Mouse (Mus musculus): ENCODE data around the gene Gcnt3. TPM values are rescaled to one million over a fixed set of nuclear protein-coding genes. Genes with fewer than 3 reads are reported as not detected.

The Gcnt3 gene
- polyA plus RNA-seq, 2 experiments = not detected

GRCm38 (mm10) chr9:70021610-70022009 lies 16.3 kb downstream of the Gcnt3 start:
- no peak for DNase-seq (ENCODE audit: low read depth in 3 of 3, low spot score in 3 of 3)
- Histone ChIP-seq H3K4me2 (ENCODE audit: low read depth) (no peak overlapping the region), H3K9me3 (ENCODE audit: control insufficient read depth, low read length) (no peaks in the 10 kb centered on the region), H3K4me1 (replicated peaks; ENCODE audit: control insufficient read depth in 2 of 2, insufficient read depth in 2 of 2, low read length in 1 of 2) (peaks cover 4 to 20% of the 10 kb centered on the region in 2 experiments; a peak in 3 of 4 replicates), H3K4me3 (ENCODE audit: insufficient read depth in 1 of 2, low read depth in 2 of 2, low read length in 2 of 2) (no peak overlapping the region), H3K36me3 (replicated peaks; ENCODE audit: control insufficient read depth, insufficient read depth, low read depth) (peaks cover 37% of the 10 kb centered on the region), H3K27ac (no peak overlapping the region), H3K9ac (replicated peaks) (no peak overlapping the region), H3K27me3 (ENCODE audit: control insufficient read depth, insufficient read depth, low read length) (no peaks in the 10 kb centered on the region)
- TF ChIP-seq EP300 (IDR thresholded peaks at IDR 0.05; ENCODE audit: low read depth) (no peak), CTCF (IDR thresholded peaks at IDR 0.05; ENCODE audit: low read depth) (no peak)
- WGBS (ENCODE audit: insufficient replicate concordance) = 14% methylated on average over 1 of the region's 1 CpGs
- peak; percentile 66; the same call in 1 of the 2 replicates for ATAC-seq (ENCODE audit: insufficient read depth)

- TF ChIP-seq EP300 (IDR thresholded peaks at IDR 0.05; ENCODE audit: low read depth) (no peak), CTCF (IDR thresholded peaks at IDR 0.05; ENCODE audit: low read depth) (peak; percentile 49; the same call in 1 of the 2 replicates)
- DNase-seq (ENCODE audit: low read depth in 3 of 3, low spot score in 3 of 3) = no peak
- H3K4me3 ChIP-seq (ENCODE audit: insufficient read depth in 1 of 2, low read depth in 2 of 2, low read length in 2 of 2) = no peak overlapping the region
- ATAC-seq (ENCODE audit: insufficient read depth) = no peak
- no peaks in the 10 kb centered on the region for H3K9me3 ChIP-seq (ENCODE audit: control insufficient read depth, low read length)
- no peaks in the 10 kb centered on the region for H3K27me3 ChIP-seq (ENCODE audit: control insufficient read depth, insufficient read depth, low read length)
- H3K4me2 ChIP-seq (ENCODE audit: low read depth) = no peak overlapping the region
- no peak overlapping the region for H3K9ac ChIP-seq (replicated peaks)
- H3K36me3 ChIP-seq (replicated peaks; ENCODE audit: control insufficient read depth, insufficient read depth, low read depth) = peaks cover 45% of the 10 kb centered on the region
- no peak overlapping the region for H3K27ac ChIP-seq
- peaks cover 14 to 25% of the 10 kb centered on the region in 2 experiments for H3K4me1 ChIP-seq (replicated peaks; ENCODE audit: control insufficient read depth in 2 of 2, insufficient read depth in 2 of 2, low read length in 1 of 2)
Observed at GRCm38 (mm10) chr9:70018879-70019278, 19.0 kb downstream of the Gcnt3 start.

- H3K4me1 ChIP-seq (replicated peaks; ENCODE audit: control insufficient read depth in 2 of 2, insufficient read depth in 2 of 2, low read length in 1 of 2) = peaks cover 20 to 22% of the 10 kb centered on the region in 2 experiments
- ATAC-seq (ENCODE audit: insufficient read depth) = no peak
- no peak overlapping the region for H3K9ac ChIP-seq (replicated peaks)
- no peak overlapping the region for H3K4me2 ChIP-seq (ENCODE audit: low read depth)
- H3K4me3 ChIP-seq (ENCODE audit: insufficient read depth in 1 of 2, low read depth in 2 of 2, low read length in 2 of 2) = no peak overlapping the region
- no peak overlapping the region for H3K27ac ChIP-seq
- peaks cover 28% of the 10 kb centered on the region for H3K36me3 ChIP-seq (replicated peaks; ENCODE audit: control insufficient read depth, insufficient read depth, low read depth)
- no peaks in the 10 kb centered on the region for H3K9me3 ChIP-seq (ENCODE audit: control insufficient read depth, low read length)
- no peak for TF ChIP-seq EP300 (IDR thresholded peaks at IDR 0.05; ENCODE audit: low read depth)
- TF ChIP-seq CTCF (IDR thresholded peaks at IDR 0.05; ENCODE audit: low read depth) = no peak
- DNase-seq (ENCODE audit: low read depth in 3 of 3, low spot score in 3 of 3) = no peak
- 73% methylated on average over 2 of the region's 2 CpGs for WGBS (ENCODE audit: insufficient replicate concordance)
- H3K27me3 ChIP-seq (ENCODE audit: control insufficient read depth, insufficient read depth, low read length) = no peaks in the 10 kb centered on the region
Observed at GRCm38 (mm10) chr9:70015632-70016031, 22.3 kb downstream of the Gcnt3 start.

DNA sequence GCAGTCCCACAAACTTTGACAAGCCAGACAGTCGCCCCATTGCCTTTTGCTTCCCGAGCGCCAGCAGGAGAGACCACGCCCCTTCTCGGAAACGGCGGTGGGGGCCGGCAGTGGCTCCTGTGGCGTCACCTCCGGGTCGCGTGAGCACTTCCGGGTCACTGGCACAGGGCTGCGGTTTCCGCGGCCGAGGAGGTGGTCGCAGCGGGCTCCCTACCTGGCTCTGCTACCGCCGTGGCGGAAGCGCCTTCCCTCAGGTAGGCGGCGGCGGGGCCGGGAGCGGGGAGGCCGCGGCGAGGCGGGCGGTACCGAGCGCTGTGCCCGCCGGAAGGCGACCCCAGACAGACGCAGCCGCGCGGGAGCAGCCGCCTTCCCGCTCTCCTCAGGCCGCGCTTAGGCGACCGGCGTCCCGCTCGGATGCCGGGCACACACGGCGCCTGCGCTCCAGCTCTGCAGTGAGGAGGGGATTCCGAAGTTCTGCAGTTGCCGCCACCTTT lies 25.4 kb downstream of the Gcnt3 start, which contains the start of gene Gtf2a2:
TSS of gene Gtf2a2 (plus strand) at position 143 of the 494 bp plus-strand sequence.
- Histone ChIP-seq H3K27me3 (ENCODE audit: control insufficient read depth, insufficient read depth, low read length) (no peaks in the 10 kb centered on the region), H3K36me3 (replicated peaks; ENCODE audit: control insufficient read depth, insufficient read depth, low read depth) (peaks cover 27% of the 10 kb centered on the region), H3K9me3 (ENCODE audit: control insufficient read depth, low read length) (no peaks in the 10 kb centered on the region), H3K27ac (peak within 1 kb of the TSS; percentile 69), H3K4me1 (replicated peaks; ENCODE audit: control insufficient read depth in 2 of 2, insufficient read depth in 2 of 2, low read length in 1 of 2) (peaks cover 20 to 31% of the 10 kb centered on the region in 2 experiments), H3K4me2 (ENCODE audit: low read depth) (peak within 1 kb of the TSS; percentile 90), H3K9ac (replicated peaks) (peak within 1 kb of the TSS; percentile 96), H3K4me3 (ENCODE audit: insufficient read depth in 1 of 2, low read depth in 2 of 2, low read length in 2 of 2) (peak within 1 kb of the TSS; percentile 96 to 98)
- ATAC-seq (ENCODE audit: insufficient read depth) (peak; percentile 94), DNase-seq (ENCODE audit: low read depth in 3 of 3, low spot score in 3 of 3) (peak; percentile 81 to 86 (median 82))
- TF ChIP-seq EP300 (IDR thresholded peaks at IDR 0.05; ENCODE audit: low read depth) (no peak), CTCF (IDR thresholded peaks at IDR 0.05; ENCODE audit: low read depth) (no peak)
- WGBS (ENCODE audit: insufficient replicate concordance) = under 1% methylated on average over 57 of the region's 57 CpGs

DNA sequence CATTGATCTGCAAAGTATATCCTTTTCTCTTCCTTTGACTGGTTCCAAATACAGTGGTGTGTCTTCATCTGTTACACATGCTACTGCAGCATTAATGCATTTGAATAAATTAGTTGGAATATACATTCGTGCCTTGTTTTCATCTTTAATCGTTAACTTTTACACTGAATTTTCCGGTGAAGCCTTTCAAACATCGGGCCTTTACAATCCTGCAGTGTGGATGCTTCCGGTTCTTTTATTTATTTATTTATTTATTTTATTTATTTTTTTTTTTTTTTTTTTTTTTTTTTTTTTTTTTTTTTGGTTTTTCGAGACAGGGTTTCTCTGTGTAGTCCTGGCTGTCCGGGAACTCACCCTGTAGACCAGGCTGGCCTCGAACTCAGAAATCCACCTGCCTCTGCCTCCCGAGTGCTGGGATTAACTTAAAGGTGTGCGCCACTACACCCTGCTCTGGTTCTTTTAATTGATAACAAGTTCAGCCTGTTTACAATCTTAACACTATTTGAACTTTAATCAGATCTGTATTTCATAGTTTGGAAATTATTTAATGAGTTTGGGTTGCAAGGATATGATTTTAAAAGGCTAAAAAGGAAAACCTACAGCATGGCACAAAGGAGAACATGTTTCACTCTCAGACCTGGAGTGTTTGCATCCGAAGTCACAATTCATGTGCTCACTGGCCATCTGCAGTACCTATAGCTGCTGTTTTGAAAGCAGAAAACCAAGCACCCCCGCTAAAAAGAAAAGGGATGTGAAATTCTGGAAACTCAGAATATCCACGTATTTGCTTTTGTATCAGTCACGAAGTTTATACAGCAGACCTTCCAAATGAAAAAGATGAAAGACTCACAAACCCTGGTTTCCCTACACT lies 26.1 kb downstream of the Gcnt3 start:
- TF ChIP-seq CTCF (IDR thresholded peaks at IDR 0.05; ENCODE audit: low read depth) (no peak), EP300 (IDR thresholded peaks at IDR 0.05; ENCODE audit: low read depth) (no peak)
- 47% methylated on average over 14 of the region's 14 CpGs for WGBS (ENCODE audit: insufficient replicate concordance)
- H3K4me1 ChIP-seq (replicated peaks; ENCODE audit: control insufficient read depth in 2 of 2, insufficient read depth in 2 of 2, low read length in 1 of 2) = peaks cover 20 to 31% of the 10 kb centered on the region in 2 experiments
- DNase-seq (ENCODE audit: low read depth in 3 of 3, low spot score in 3 of 3) (no peak), ATAC-seq (ENCODE audit: insufficient read depth) (peak; percentile 43)
- no peaks in the 10 kb centered on the region for H3K9me3 ChIP-seq (ENCODE audit: control insufficient read depth, low read length)
- no peaks in the 10 kb centered on the region for H3K27me3 ChIP-seq (ENCODE audit: control insufficient read depth, insufficient read depth, low read length)
- H3K4me2 ChIP-seq (ENCODE audit: low read depth) = peak overlapping the region; percentile 90
- peak overlapping the region; percentile 45 to 98; a peak in 3 of 4 replicates for H3K4me3 ChIP-seq (ENCODE audit: insufficient read depth in 1 of 2, low read depth in 2 of 2, low read length in 2 of 2)
- H3K27ac ChIP-seq = peak overlapping the region; percentile 69
- H3K9ac ChIP-seq (replicated peaks) = peak overlapping the region; percentile 96
- peaks cover 24% of the 10 kb centered on the region for H3K36me3 ChIP-seq (replicated peaks; ENCODE audit: control insufficient read depth, insufficient read depth, low read depth)

All from liver, embryonic 14.5 days (tissue).